Mouse (Mus musculus): ENCODE results near the gene Adgrl3.

GRCm38 (mm10) chr5:81269689-81270088 lies 249.8 kb downstream of the Adgrl3 start:
- no peak for TF ChIP-seq CTCF (IDR thresholded peaks at IDR 0.05; ENCODE audit: low read depth)
- no peak for TF ChIP-seq EP300 (optimal IDR thresholded peaks at IDR 0.05)

Data from stomach, postnatal 0 days (tissue).